Mouse (Mus musculus): ENCODE measurements around the gene Otub2. TPM values are rescaled to one million over a fixed set of nuclear protein-coding genes. Genes with fewer than 3 reads are reported as not detected.

Gene Otub2
- total and polyA plus RNA-seq, 3 experiments = 4.6 to 18.9 (median 15.2) TPM

DNA sequence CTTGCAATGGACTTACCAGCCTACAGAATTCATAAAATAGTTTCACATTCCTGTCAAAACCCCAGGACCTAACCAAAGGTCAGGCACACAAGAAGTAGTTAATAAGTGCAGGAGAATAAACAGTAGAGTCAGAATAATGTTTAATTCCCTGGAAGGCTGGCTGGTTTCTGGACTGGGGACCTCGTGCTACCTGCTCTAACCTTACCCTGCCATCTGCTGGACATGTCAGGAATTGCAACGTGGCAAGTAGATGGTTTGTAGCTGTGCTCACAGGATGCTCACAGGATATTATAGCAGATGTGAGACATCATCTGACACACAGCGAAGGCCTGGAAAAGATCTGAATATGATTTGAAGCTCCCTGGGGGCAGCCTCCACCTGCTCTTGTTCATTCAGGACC lies 40.0 kb upstream of the Otub2 start:
- Histone ChIP-seq H3K4me1 (ENCODE audit: insufficient read depth, low read depth, low read length) (no peaks in the 10 kb centered on the region; the same call in 1 of the 2 replicates), H3K9me3 (replicated peaks) (no peaks in the 10 kb centered on the region), H3K4me3 (ENCODE audit: low read depth, low read length) (no peak overlapping the region), H3K27me3 (ENCODE audit: insufficient read depth, low read length) (peaks cover 10% of the 10 kb centered on the region; the same call in 1 of the 2 replicates), H3K36me3 (replicated peaks) (no peaks in the 10 kb centered on the region)
- TF ChIP-seq POLR2AphosphoS5 (IDR thresholded peaks at IDR 0.05; ENCODE audit: insufficient replicate concordance, low read depth, low read length) (no peak), CTCF (IDR thresholded peaks at IDR 0.05; ENCODE audit: low read depth, low read length) (peak; percentile 100)
- ATAC-seq (ENCODE audit: extremely low read depth, insufficient number of reproducible peaks, low FRiP score, poor library complexity, severe bottlenecking) (peak; percentile 66), DNase-seq (ENCODE audit: low spot score) (peak; percentile 71)

DNA sequence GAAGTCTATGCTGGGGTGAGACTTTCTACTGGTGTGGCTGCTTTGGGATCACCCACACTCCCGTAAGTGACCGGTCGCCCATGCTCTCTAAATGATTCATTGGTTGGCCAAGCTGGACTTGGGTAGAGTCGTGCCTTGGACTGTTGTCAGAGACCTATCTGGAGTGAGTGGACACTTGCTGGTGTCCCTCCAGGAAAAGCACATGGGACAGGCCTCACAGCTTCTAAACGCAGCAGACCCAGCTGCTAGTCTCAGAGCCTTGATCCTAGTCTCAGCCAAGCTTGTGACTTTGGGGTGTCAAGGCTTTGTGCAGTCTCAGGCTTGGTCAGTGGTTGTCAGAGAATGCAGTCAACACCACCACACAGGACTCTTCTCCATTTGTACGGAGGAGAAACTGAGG lies 35.7 kb upstream of the Otub2 start:
- TF ChIP-seq GATA2 (IDR thresholded peaks at IDR 0.05; ENCODE audit: borderline replicate concordance, low read depth, low read length) = no peak
- no peak for TF ChIP-seq CTCF (IDR thresholded peaks at IDR 0.05; ENCODE audit: low read depth, low read length)
- TF ChIP-seq TAL1 (conservative IDR thresholded peaks at IDR 0.05; ENCODE audit: low read depth, low read length) = no peak
- no peak for TF ChIP-seq POLR2AphosphoS5 (IDR thresholded peaks at IDR 0.05; ENCODE audit: insufficient replicate concordance, low read depth, low read length)
- no peak for TF ChIP-seq GATA1 (IDR thresholded peaks at IDR 0.05; ENCODE audit: borderline replicate concordance, low read length)
- no peaks in the 10 kb centered on the region for H3K36me3 ChIP-seq (replicated peaks)
- ATAC-seq (ENCODE audit: extremely low read depth, insufficient number of reproducible peaks, low FRiP score, poor library complexity, severe bottlenecking) (no peak), DNase-seq (ENCODE audit: low spot score) (no peak)
- H3K4me3 ChIP-seq (ENCODE audit: low read depth, low read length) = no peak overlapping the region
- no peaks in the 10 kb centered on the region; the same call in 1 of the 2 replicates for H3K4me1 ChIP-seq (ENCODE audit: insufficient read depth, low read depth, low read length)
- peaks cover 4% of the 10 kb centered on the region; the same call in 1 of the 2 replicates for H3K27me3 ChIP-seq (ENCODE audit: insufficient read depth, low read length)
- H3K9me3 ChIP-seq (replicated peaks) = no peaks in the 10 kb centered on the region

DNA sequence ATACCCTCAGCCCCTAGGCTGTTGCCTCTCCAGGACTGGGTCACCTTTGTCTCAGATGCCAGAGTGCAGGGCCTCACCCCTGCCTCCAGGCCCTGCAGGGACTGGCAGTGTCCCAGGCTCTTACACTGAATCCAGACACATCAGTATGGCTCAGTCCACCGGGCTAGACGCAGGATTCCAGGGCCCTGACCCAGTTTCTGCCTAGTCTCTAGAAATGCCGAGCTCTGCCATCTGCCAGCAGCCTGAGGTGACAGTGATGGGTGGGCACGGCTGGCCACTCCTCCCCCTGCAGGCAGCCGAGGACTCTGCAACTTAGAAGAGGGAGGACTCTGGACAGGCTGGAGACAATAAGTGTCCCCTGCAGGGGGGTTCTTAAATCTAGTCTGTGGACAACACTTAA lies 34.9 kb upstream of the Otub2 start:
- TF ChIP-seq POLR2AphosphoS5 (IDR thresholded peaks at IDR 0.05; ENCODE audit: insufficient replicate concordance, low read depth, low read length) (no peak), GATA1 (IDR thresholded peaks at IDR 0.05; ENCODE audit: borderline replicate concordance, low read length) (no peak), TAL1 (conservative IDR thresholded peaks at IDR 0.05; ENCODE audit: low read depth, low read length) (no peak), CTCF (IDR thresholded peaks at IDR 0.05; ENCODE audit: low read depth, low read length) (no peak)
- Histone ChIP-seq H3K36me3 (replicated peaks) (no peaks in the 10 kb centered on the region), H3K9me3 (replicated peaks) (no peaks in the 10 kb centered on the region), H3K4me1 (ENCODE audit: insufficient read depth, low read depth, low read length) (no peaks in the 10 kb centered on the region), H3K4me3 (ENCODE audit: low read depth, low read length) (no peak overlapping the region), H3K27me3 (ENCODE audit: insufficient read depth, low read length) (peaks cover 5% of the 10 kb centered on the region; the same call in 1 of the 2 replicates)
- no peak for DNase-seq (ENCODE audit: low spot score)
- ATAC-seq (ENCODE audit: extremely low read depth, insufficient number of reproducible peaks, low FRiP score, poor library complexity, severe bottlenecking) = no peak

DNA sequence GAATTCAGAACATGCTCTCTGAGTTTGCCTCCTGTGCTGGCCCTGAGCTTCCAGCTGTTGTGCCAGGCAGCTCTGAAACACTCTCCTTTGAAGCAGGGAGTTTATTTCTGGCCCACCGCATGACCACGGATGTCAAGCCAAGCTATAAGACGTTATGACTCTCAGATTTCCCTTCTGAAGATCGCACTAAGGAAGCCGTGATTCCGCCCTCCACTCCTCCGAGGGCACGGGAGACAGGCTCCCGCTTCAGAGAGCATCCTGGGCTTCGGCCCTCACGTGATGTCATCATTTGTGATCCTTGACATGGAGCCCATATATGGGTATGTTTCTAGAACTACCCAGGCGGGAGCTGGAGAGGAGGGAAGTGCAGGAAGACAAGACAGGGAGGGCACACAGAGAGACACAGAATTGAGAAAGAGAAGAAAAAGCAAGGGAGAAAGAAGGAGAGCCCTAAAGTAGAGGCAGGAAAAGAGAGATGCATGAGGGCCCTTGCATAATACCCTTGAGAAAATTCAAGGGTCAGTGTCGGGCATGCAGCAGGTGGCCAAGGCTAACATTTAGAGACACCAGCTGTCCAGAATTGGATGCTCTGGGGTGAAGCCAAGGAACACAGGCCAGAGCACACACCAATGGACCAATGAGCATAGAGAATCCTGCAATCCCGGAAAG lies 32.6 kb upstream of the Otub2 start, which contains the start of gene Asb2:
TSS of gene Asb2 (minus strand) at position 256 of the 669 bp plus-strand sequence.
- TF ChIP-seq POLR2AphosphoS5 (IDR thresholded peaks at IDR 0.05; ENCODE audit: insufficient replicate concordance, low read depth, low read length) = no peak
- no peak for TF ChIP-seq TAL1 (conservative IDR thresholded peaks at IDR 0.05; ENCODE audit: low read depth, low read length)
- TF ChIP-seq CTCF (IDR thresholded peaks at IDR 0.05; ENCODE audit: low read depth, low read length) = no peak
- TF ChIP-seq GATA2 (IDR thresholded peaks at IDR 0.05; ENCODE audit: borderline replicate concordance, low read depth, low read length) = no peak
- no peak for TF ChIP-seq GATA1 (IDR thresholded peaks at IDR 0.05; ENCODE audit: borderline replicate concordance, low read length)
- Histone ChIP-seq H3K4me3 (ENCODE audit: low read depth, low read length) (no peak within 1 kb of the TSS), H3K36me3 (replicated peaks) (no peaks in the 10 kb centered on the region), H3K4me1 (ENCODE audit: insufficient read depth, low read depth, low read length) (no peaks in the 10 kb centered on the region), H3K9me3 (replicated peaks) (no peaks in the 10 kb centered on the region), H3K27me3 (ENCODE audit: insufficient read depth, low read length) (peaks cover 12% of the 10 kb centered on the region; the same call in 1 of the 2 replicates)
- DNase-seq (ENCODE audit: low spot score) (no peak), ATAC-seq (ENCODE audit: extremely low read depth, insufficient number of reproducible peaks, low FRiP score, poor library complexity, severe bottlenecking) (no peak)

DNA sequence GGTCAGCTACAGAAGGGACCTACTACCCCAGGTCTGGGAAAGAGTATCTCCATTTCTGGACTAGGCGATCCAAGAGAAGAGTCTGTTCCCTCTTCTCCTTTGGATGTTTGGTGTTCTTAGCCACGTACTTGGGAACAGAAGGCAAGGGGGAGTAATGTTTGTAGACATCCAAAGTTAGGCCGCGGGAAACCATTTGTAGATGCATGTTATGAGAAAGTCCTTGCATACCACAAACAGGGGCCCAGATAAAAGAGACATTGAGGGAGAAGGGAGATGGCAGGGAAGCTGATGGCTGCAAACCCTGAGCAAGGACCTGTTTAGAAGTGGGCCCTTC lies 32.1 kb upstream of the Otub2 start:
- ATAC-seq (ENCODE audit: extremely low read depth, insufficient number of reproducible peaks, low FRiP score, poor library complexity, severe bottlenecking) = no peak
- H3K4me1 ChIP-seq (ENCODE audit: insufficient read depth, low read depth, low read length) = no peaks in the 10 kb centered on the region
- H3K27me3 ChIP-seq (ENCODE audit: insufficient read depth, low read length) = peaks cover 12% of the 10 kb centered on the region; the same call in 1 of the 2 replicates
- no peaks in the 10 kb centered on the region for H3K9me3 ChIP-seq (replicated peaks)
- no peak for DNase-seq (ENCODE audit: low spot score)
- no peak overlapping the region for H3K4me3 ChIP-seq (ENCODE audit: low read depth, low read length)
- no peak for TF ChIP-seq GATA2 (IDR thresholded peaks at IDR 0.05; ENCODE audit: borderline replicate concordance, low read depth, low read length)
- no peak for TF ChIP-seq CTCF (IDR thresholded peaks at IDR 0.05; ENCODE audit: low read depth, low read length)
- no peak for TF ChIP-seq TAL1 (conservative IDR thresholded peaks at IDR 0.05; ENCODE audit: low read depth, low read length)
- no peak for TF ChIP-seq GATA1 (IDR thresholded peaks at IDR 0.05; ENCODE audit: borderline replicate concordance, low read length)
- TF ChIP-seq POLR2AphosphoS5 (IDR thresholded peaks at IDR 0.05; ENCODE audit: insufficient replicate concordance, low read depth, low read length) = no peak
- no peaks in the 10 kb centered on the region for H3K36me3 ChIP-seq (replicated peaks)

DNA sequence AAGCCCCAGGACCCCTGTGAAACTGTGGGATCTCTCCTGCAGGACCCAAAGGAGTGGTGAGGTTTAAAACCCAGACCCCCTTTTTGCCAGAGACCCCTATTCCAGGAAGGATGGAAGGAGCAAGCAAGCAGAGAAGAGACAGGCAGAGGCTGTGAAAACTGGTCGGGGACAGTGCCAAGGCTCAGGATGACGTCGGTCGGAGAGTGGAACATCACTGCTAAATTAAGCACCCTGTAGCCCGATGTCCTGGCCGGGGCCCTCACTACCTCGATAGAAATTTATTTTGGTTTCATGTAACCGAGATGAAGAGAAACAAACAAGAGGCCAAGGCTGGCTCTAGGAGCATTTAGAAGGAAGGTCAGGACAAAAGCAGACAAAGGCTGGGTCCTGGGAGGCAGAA lies 30.3 kb upstream of the Otub2 start:
- Histone ChIP-seq H3K4me3 (ENCODE audit: low read depth, low read length) (no peak overlapping the region), H3K9me3 (replicated peaks) (no peaks in the 10 kb centered on the region), H3K36me3 (replicated peaks) (no peaks in the 10 kb centered on the region), H3K4me1 (ENCODE audit: insufficient read depth, low read depth, low read length) (no peaks in the 10 kb centered on the region), H3K27me3 (ENCODE audit: insufficient read depth, low read length) (peaks cover 19% of the 10 kb centered on the region; the same call in 1 of the 2 replicates)
- ATAC-seq (ENCODE audit: extremely low read depth, insufficient number of reproducible peaks, low FRiP score, poor library complexity, severe bottlenecking) (no peak), DNase-seq (ENCODE audit: low spot score) (no peak)
- no peak for TF ChIP-seq POLR2AphosphoS5 (IDR thresholded peaks at IDR 0.05; ENCODE audit: insufficient replicate concordance, low read depth, low read length)
- no peak for TF ChIP-seq GATA2 (IDR thresholded peaks at IDR 0.05; ENCODE audit: borderline replicate concordance, low read depth, low read length)
- TF ChIP-seq CTCF (IDR thresholded peaks at IDR 0.05; ENCODE audit: low read depth, low read length) = no peak
- no peak for TF ChIP-seq GATA1 (IDR thresholded peaks at IDR 0.05; ENCODE audit: borderline replicate concordance, low read length)
- TF ChIP-seq TAL1 (conservative IDR thresholded peaks at IDR 0.05; ENCODE audit: low read depth, low read length) = no peak

Data from G1E (cell line).